Mouse (Mus musculus) urinary bladder, postnatal 36 days (tissue): ENCODE data around the gene Hmx3.

ENCODE experiments used
- DNase-seq, 2 experiments: peaks; one replicate each; pipeline ENCODE4 v3.0.0; 2022; ENCODE audit warnings: low spot score in 2 of 2, mixed read lengths in 1 of 2

Hmx3 gene

DNA sequence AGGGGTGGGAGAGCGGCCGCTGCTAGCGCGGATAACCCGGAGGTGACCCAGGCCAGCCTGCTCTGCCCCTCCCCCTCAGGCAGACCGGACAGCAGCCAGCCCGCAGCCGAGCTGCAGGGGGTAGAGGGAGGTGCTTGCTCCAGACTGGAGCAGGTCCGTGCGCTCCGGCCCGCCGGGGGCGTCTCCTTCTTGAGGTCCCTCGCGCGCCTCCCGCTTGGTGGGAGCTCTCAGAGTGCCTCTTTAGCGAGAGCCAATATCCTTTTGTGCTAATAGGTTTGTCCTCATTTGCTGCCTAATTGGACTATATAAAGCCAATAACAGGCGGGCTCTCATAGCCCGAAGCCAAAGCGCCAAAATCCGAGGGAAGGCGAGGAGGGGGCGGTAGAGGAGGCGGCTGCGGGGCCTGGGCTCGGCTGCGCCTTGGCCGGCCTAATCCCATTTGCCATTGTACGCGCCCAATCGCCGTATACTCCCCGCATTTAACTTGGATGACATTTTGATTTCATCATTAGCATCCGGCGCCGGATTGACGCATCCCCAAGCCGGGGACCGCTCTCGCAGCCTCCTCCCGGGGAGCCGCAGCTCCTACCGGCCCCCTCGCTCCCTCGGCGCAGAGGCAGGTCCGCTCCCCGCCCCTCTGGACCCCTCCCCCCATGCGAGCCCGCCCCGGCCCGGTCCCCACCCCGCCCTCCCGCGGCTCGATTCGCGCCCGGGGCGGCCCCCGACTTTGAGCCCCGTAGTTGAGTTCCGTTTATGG lies at the start of gene Hmx3:
TSS of gene Hmx3 (plus strand) at position 753 of the 757 bp plus-strand sequence.
- no peak for DNase-seq

GRCm38 (mm10) chr7:131503739-131504138 lies 38.9 kb upstream of the Hmx3 start:
- no peak for DNase-seq

DNA sequence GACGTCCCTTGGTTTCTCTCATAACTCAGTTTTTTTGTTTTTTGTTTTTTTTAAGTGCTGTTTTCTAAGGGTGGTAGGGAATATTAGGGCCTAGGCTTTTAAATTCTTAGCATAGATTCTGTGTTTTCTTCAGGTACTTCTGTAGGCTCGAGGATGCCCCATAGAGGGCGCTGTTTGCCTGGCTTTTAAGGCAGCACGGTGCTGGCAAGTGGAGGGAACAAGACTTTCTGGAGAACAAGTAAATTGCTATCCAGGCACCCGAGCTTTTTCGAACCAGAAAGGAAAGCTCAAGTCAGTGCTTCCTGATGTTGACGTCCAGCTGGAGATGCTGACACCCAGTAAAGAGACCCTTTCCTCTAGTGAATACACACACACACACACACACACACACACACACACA lies 2.7 kb upstream of the Hmx3 start:
- peak; percentile 71 to 86 for DNase-seq

- DNase-seq = no peak
These were observed 1.2 kb upstream of the Hmx3 start for GRCm38 (mm10) chr7:131541184-131542114.

DNA sequence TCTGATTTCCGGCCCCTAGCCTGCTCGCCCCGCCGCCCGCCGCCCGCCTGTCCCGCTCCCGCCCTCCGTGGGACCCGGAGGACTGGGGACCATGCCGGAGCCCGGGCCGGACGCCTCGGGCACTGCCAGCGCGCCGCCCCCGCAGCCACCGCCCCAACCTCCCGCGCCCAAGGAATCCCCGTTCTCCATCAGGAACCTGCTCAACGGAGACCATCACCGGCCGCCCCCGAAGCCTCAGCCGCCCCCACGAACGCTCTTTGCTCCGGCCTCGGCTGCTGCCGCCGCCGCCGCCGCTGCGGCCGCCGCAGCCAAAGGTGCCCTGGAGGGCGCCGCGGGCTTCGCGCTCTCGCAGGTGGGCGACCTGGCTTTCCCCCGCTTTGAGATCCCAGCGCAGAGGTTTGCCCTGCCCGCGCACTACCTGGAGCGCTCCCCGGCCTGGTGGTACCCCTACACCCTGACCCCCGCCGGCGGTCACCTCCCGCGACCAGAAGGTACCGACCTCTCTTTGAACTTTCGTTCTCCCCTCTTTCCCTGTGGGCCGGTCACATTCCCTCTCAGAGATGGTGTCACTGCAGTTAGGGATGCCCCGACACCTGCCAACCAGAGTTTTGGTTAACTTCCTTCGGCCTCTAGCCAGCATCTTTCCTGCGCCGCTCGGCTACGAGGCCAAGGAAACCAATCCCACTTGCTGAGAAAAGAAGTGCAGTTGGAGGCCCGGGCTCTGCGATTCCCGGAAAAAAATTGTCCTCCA lies 380 bp downstream of the Hmx3 start:
- DNase-seq = no peak

DNA sequence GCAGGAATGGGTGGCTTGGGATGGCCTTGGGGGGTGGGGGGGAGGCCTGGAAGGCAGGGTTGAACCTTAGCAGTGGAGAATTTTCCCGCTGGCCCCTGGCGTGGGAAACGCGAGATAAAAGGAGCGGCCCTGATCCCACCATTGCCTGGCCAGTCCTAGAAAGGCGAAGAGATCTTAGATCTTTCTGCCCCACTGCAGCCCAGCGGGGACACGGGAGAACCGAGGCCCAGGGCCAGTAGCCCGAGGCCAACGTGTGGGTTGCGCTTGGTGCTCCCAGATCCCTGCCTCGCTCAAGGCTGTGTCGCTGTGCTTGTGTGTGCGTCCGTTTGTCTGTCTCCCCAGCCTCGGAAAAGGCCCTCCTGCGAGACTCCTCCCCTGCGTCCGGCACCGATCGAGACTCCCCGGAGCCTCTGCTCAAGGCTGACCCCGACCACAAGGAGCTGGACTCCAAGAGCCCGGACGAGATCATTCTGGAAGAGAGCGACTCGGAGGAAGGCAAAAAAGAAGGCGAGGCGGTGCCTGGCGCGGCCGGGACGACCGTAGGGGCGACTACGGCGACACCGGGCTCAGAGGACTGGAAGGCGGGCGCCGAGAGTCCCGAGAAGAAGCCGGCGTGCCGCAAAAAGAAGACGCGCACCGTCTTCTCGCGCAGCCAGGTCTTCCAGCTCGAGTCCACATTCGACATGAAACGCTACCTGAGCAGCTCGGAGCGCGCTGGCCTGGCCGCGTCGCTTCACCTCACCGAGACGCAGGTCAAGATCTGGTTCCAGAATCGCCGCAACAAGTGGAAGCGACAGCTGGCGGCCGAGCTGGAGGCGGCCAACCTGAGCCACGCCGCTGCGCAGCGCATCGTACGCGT lies 1.2 kb downstream of the Hmx3 start:
- no peak for DNase-seq

GRCm38 (mm10) chr7:131544871-131545270 lies 2.2 kb downstream of the Hmx3 start:
- no peak for DNase-seq

- DNase-seq = no peak
These were observed 3.2 kb downstream of the Hmx3 start for GRCm38 (mm10) chr7:131545701-131546385.

DNA sequence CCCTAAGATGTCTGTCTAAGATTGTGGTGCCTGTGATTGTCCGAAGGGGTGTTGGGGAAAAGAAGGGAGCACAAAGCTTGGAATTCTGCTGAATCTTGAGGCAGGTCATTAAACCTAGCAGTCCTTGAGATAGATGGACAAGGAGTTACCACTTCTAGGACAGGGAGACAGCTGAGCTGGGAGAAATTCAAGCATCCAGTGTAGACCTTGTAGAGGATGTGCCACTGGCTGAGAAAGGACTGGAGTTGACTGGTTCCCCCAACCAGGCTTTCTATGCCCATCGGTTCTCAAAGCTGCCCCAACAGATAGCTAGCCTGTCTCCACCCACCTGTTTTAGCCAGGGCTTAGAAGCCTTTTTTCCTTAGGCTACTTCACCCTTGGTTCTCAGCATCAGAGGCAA lies 3.8 kb downstream of the Hmx3 start:
- DNase-seq = no peak

- no peak for DNase-seq
These were observed 4.8 kb downstream of the Hmx3 start for GRCm38 (mm10) chr7:131547481-131547880.

DNA sequence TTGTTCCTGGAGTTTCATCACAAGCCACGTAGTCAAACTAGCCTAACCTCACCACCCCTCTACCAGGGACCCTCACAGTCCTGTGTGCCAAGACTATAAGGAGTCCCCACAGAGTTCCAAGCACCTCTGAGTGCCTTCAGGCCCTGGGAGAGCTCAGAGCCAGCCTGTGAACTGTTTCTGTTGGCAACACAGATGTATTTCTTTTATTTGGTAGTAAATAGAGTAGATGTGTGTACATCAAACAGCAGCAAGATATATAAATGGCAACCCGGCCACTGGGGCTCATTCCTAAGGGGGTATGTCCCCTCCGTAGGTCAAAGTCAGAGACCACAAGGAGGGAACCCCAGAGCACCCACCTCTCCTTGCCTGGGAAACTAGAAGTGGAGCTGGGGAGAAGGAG lies 5.8 kb downstream of the Hmx3 start, which contains the start of gene Hmx2:
TSS of gene Hmx2 (plus strand) at position 301 of the 400 bp plus-strand sequence.
- no peak for DNase-seq

- DNase-seq = no peak
These were observed 8.8 kb downstream of the Hmx3 start for GRCm38 (mm10) chr7:131551471-131551870.

DNA sequence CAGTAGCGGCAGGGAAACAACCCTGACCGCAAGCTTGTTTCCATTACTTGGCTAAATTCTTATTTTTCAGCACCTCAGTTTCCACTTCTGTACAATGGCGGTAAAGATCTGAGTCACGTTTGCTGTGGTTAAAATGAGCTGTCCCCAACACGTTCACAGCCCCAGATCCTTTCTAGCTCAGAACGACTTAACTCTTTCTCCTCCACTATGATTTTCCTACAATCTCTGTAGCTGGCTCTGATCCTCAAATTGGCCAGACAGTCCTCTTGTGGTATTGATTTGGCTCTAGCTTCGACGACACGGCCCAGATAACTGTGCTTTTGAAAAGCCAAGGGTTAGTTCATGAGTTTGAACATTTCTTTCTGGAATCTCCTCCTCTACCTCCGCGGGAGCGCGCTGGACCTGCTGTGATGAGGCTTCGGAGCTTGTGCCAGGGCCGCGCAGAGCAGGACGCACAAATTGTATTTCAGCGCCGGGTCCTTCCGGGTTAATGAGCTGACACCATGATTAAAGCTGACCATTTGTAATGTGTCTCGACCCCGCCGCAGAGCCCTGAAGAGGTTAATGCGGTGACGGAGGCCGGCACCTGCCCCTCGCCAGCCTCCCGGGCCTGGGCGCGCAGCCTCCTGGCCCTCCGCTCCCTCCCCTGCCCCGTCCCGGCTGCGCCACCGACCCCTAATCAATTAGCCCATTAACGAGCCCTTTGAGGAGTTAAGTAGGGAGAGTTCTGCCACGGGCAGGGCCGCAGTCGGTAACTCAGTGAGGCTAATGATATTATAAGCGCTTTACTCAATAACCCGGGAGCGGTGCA lies 9.5 kb downstream of the Hmx3 start:
- DNase-seq = no peak

DNA sequence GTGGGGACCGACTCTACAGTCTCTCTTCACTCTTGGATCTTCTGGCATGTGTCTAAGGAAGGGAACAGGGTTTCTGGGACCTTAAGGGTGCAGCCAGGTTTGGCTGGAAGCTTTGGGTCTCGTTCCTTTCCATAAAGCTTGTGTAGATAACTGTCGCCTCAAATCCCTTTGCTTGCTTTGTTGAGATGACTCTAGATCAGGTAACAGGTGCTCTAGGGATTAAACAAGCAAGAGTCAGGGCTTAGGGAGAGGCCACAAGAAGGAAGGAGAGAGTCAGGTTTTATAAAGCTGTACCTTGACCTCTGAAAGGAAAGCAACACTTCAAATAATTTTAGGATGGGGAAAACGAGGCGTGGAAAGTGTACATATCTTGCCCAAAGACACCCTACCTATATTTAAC lies 10.1 kb downstream of the Hmx3 start:
- DNase-seq = no peak

- DNase-seq = no peak
These were observed 11.1 kb downstream of the Hmx3 start for GRCm38 (mm10) chr7:131553771-131554175.

DNA sequence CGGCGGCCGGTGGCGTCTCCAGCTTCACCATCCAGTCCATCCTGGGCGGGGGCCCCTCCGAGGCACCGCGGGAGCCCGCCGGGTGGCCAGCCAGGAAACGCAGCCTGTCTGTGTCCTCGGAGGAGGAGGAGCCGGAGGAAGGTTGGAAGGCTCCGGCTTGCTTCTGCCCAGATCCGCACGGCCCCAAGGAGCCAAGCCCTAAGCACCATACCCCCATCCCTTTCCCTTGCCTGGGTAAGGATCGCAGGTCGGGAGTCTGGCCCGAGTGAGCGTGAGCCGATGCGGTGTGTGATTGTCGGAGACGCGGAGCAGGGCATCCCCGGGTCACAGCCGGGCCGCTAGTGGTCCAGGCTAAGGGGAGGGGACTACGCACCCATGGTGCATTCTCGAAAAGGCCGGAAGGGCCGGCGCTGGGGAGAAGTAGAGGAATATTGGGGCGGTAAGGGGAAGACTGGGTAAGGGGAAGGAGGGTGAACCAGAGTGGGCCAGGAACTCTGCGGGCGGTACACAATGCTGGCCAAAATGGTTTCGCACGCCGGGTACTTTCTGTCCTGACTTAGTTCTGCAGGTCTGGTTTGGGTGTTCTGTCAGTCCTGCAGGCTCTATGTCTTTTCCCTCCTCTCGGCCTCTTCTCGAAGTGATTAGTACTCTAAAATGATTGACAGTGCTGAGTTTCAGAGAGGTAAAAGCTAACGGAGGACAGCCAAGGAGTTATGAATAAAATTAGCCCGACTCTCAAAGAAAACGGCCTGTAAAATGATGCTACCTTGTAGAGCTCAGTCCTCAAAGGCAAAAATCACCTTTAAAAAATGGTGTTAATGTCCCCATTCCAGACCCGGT lies 11.9 kb downstream of the Hmx3 start:
- no peak for DNase-seq

- DNase-seq = no peak
These were observed 12.8 kb downstream of the Hmx3 start for GRCm38 (mm10) chr7:131555301-131556081.

GRCm38 (mm10) chr7:131556116-131556515 lies 13.4 kb downstream of the Hmx3 start:
- DNase-seq = no peak
